Mouse (Mus musculus): ENCODE results near the gene Kif5a. TPM values are rescaled to one million over a fixed set of nuclear protein-coding genes. Genes with fewer than 3 reads are reported as not detected.

Kif5a gene
- total RNA-seq, 1 experiment = 6.2 TPM

DNA sequence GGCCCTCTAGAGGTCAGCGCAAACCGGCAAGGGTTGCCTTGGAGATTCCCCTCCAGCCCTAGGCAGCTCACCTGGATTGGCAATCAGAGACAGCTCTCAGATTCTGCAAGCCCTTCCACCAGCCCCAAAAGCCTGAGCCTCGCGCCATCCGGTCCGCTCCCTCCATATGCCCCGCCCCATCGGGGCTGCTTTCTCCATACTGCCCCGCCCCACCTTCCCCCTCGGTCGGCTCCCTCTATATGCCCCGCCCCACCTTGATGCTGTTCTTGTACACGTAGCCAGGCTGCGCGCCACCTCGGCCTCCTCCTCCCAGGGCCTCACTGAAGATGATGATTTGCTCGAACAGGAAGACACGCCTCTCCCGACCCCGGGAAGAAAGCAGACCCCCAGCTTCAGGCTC is 79.4 kb downstream of the Kif5a start:
- H3K9ac ChIP-seq (ENCODE audit: insufficient read depth, low read depth, low read length, poor library complexity, severe bottlenecking) = no peak overlapping the region; the same call in 1 of the 2 replicates
- no peak overlapping the region for H3K27ac ChIP-seq (ENCODE audit: insufficient read depth, low read depth, low read length, poor library complexity, severe bottlenecking)
- in situ Hi-C loops (cut with MboI; ENCODE audit: low sequenced_read_pairs in 2 of 2, unreplicated experiment in 2 of 2) = no loop called here
- peaks cover 18% of the 10 kb centered on the region; the same call in 1 of the 2 replicates for H3K36me3 ChIP-seq (ENCODE audit: control insufficient read depth, insufficient read depth, low read length, poor library complexity, severe bottlenecking)
- H3K9me3 ChIP-seq (ENCODE audit: control insufficient read depth, insufficient read depth, low read depth, low read length) = no peaks in the 10 kb centered on the region
- TF ChIP-seq ZC3H11A (IDR thresholded peaks at IDR 0.05; ENCODE audit: borderline replicate concordance, low read depth, low read length) (no peak), MAFK (IDR thresholded peaks at IDR 0.05; ENCODE audit: insufficient read depth, low read depth, low read length) (no peak), CHD2 (IDR thresholded peaks at IDR 0.05; ENCODE audit: low read depth, low read length) (no peak), HCFC1 (IDR thresholded peaks at IDR 0.05; ENCODE audit: borderline replicate concordance, insufficient read depth, low read length) (no peak), ZNF384 (IDR thresholded peaks at IDR 0.05; ENCODE audit: low read depth, low read length) (no peak)
- peak overlapping the region; percentile 14 to 37; a peak in 3 of 4 replicates for H3K4me3 ChIP-seq (ENCODE audit: insufficient read depth in 1 of 2, low read depth in 1 of 2, low read length in 2 of 2, poor library complexity in 1 of 2, severe bottlenecking in 1 of 2)
- DNase-seq (ENCODE audit: low read depth, low spot score) = peak; percentile 82
- H3K4me1 ChIP-seq (ENCODE audit: control insufficient read depth in 2 of 2, insufficient read depth in 2 of 2, low read length in 2 of 2, poor library complexity in 1 of 2) = peaks cover 0 to 28% of the 10 kb centered on the region in 2 experiments; a peak in 3 of 4 replicates

DNA sequence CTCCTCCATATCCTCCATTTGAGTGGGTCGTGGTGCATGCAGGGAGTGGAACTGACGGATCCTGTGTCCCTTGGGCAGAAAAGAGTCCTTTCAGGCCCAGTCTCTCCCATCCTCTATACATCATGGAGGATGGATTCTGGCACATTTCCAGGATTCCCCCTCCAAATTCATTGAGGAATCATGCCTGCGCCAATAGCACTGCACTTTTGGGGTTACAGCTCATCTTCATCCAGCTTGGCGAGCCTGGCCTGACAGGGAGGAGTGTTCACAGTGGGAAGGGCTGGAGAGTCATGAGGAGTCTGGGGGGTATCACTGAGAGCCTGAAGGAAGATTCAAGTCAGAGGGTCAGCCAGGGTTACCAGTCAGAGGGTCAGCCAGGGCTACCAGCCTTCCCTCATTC is 80.5 kb downstream of the Kif5a start:
- no peak for DNase-seq (ENCODE audit: low read depth, low spot score)
- Histone ChIP-seq H3K9me3 (ENCODE audit: control insufficient read depth, insufficient read depth, low read depth, low read length) (no peaks in the 10 kb centered on the region), H3K36me3 (ENCODE audit: control insufficient read depth, insufficient read depth, low read length, poor library complexity, severe bottlenecking) (peaks cover 18% of the 10 kb centered on the region; the same call in 1 of the 2 replicates), H3K9ac (ENCODE audit: insufficient read depth, low read depth, low read length, poor library complexity, severe bottlenecking) (no peak overlapping the region), H3K4me1 (ENCODE audit: control insufficient read depth in 2 of 2, insufficient read depth in 2 of 2, low read length in 2 of 2, poor library complexity in 1 of 2) (peaks cover 0 to 35% of the 10 kb centered on the region in 2 experiments; a peak in 3 of 4 replicates), H3K27ac (ENCODE audit: insufficient read depth, low read depth, low read length, poor library complexity, severe bottlenecking) (no peak overlapping the region), H3K4me3 (ENCODE audit: insufficient read depth in 1 of 2, low read depth in 1 of 2, low read length in 2 of 2, poor library complexity in 1 of 2, severe bottlenecking in 1 of 2) (no peak overlapping the region)
- in situ Hi-C loops (cut with MboI; ENCODE audit: low sequenced_read_pairs in 2 of 2, unreplicated experiment in 2 of 2) = no loop called here
- TF ChIP-seq ZNF384 (IDR thresholded peaks at IDR 0.05; ENCODE audit: low read depth, low read length) = no peak
- TF ChIP-seq MAFK (IDR thresholded peaks at IDR 0.05; ENCODE audit: insufficient read depth, low read depth, low read length) = no peak
- no peak for TF ChIP-seq ZC3H11A (IDR thresholded peaks at IDR 0.05; ENCODE audit: borderline replicate concordance, low read depth, low read length)
- TF ChIP-seq CHD2 (IDR thresholded peaks at IDR 0.05; ENCODE audit: low read depth, low read length) = no peak
- TF ChIP-seq HCFC1 (IDR thresholded peaks at IDR 0.05; ENCODE audit: borderline replicate concordance, insufficient read depth, low read length) = no peak

- Histone ChIP-seq H3K27ac (ENCODE audit: insufficient read depth, low read depth, low read length, poor library complexity, severe bottlenecking) (no peak overlapping the region), H3K36me3 (ENCODE audit: control insufficient read depth, insufficient read depth, low read length, poor library complexity, severe bottlenecking) (peaks cover 14% of the 10 kb centered on the region; the same call in 1 of the 2 replicates), H3K4me3 (ENCODE audit: insufficient read depth in 1 of 2, low read depth in 1 of 2, low read length in 2 of 2, poor library complexity in 1 of 2, severe bottlenecking in 1 of 2) (no peak overlapping the region), H3K9me3 (ENCODE audit: control insufficient read depth, insufficient read depth, low read depth, low read length) (no peaks in the 10 kb centered on the region), H3K4me1 (ENCODE audit: control insufficient read depth in 2 of 2, insufficient read depth in 2 of 2, low read length in 2 of 2, poor library complexity in 1 of 2) (peaks cover under 1 to 36% of the 10 kb centered on the region in 2 experiments; a peak in 3 of 4 replicates), H3K9ac (ENCODE audit: insufficient read depth, low read depth, low read length, poor library complexity, severe bottlenecking) (no peak overlapping the region)
- TF ChIP-seq ZC3H11A (IDR thresholded peaks at IDR 0.05; ENCODE audit: borderline replicate concordance, low read depth, low read length) (no peak), CHD2 (IDR thresholded peaks at IDR 0.05; ENCODE audit: low read depth, low read length) (no peak), MAFK (IDR thresholded peaks at IDR 0.05; ENCODE audit: insufficient read depth, low read depth, low read length) (no peak), HCFC1 (IDR thresholded peaks at IDR 0.05; ENCODE audit: borderline replicate concordance, insufficient read depth, low read length) (no peak), ZNF384 (IDR thresholded peaks at IDR 0.05; ENCODE audit: low read depth, low read length) (no peak)
- in situ Hi-C loops (cut with MboI; ENCODE audit: low sequenced_read_pairs in 2 of 2, unreplicated experiment in 2 of 2) = no loop called here
- no peak for DNase-seq (ENCODE audit: low read depth, low spot score)
Observed at GRCm38 (mm10) chr10:127181566-127181965, 81.6 kb downstream of the Kif5a start.

DNA sequence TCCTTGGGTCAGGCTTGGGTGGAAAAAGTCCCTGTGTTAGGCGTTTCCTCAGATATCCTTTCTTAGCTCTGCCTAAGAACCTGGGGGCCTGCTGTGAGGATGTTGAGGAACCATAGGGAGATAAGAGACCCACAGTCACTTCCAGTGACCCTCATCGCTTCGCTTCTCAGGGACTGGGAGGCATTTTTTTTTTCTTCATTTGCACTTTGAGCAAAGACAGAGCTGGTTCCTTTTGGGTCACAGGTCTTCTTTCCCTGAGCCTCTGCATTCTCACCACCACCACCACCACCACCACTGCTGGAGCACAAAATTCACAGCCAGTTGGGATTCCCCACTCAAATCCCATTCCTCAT is 82.5 kb downstream of the Kif5a start:
- Histone ChIP-seq H3K36me3 (ENCODE audit: control insufficient read depth, insufficient read depth, low read length, poor library complexity, severe bottlenecking) (peaks cover 9% of the 10 kb centered on the region; the same call in 1 of the 2 replicates), H3K9me3 (ENCODE audit: control insufficient read depth, insufficient read depth, low read depth, low read length) (no peaks in the 10 kb centered on the region), H3K9ac (ENCODE audit: insufficient read depth, low read depth, low read length, poor library complexity, severe bottlenecking) (no peak overlapping the region), H3K27ac (ENCODE audit: insufficient read depth, low read depth, low read length, poor library complexity, severe bottlenecking) (no peak overlapping the region), H3K4me1 (ENCODE audit: control insufficient read depth in 2 of 2, insufficient read depth in 2 of 2, low read length in 2 of 2, poor library complexity in 1 of 2) (peaks cover 5 to 40% of the 10 kb centered on the region in 2 experiments), H3K4me3 (ENCODE audit: insufficient read depth in 1 of 2, low read depth in 1 of 2, low read length in 2 of 2, poor library complexity in 1 of 2, severe bottlenecking in 1 of 2) (peak overlapping the region in 1 of 2 experiments; percentile 34; a peak in 2 of 4 replicates)
- no peak for TF ChIP-seq HCFC1 (IDR thresholded peaks at IDR 0.05; ENCODE audit: borderline replicate concordance, insufficient read depth, low read length)
- TF ChIP-seq CHD2 (IDR thresholded peaks at IDR 0.05; ENCODE audit: low read depth, low read length) = no peak
- TF ChIP-seq MAFK (IDR thresholded peaks at IDR 0.05; ENCODE audit: insufficient read depth, low read depth, low read length) = no peak
- TF ChIP-seq ZNF384 (IDR thresholded peaks at IDR 0.05; ENCODE audit: low read depth, low read length) = no peak
- TF ChIP-seq ZC3H11A (IDR thresholded peaks at IDR 0.05; ENCODE audit: borderline replicate concordance, low read depth, low read length) = no peak
- DNase-seq (ENCODE audit: low read depth, low spot score) = no peak
- in situ Hi-C loops (cut with MboI; ENCODE audit: low sequenced_read_pairs in 2 of 2, unreplicated experiment in 2 of 2) = no loop called here

All from ES-E14 (cell line).